Mouse (Mus musculus) hindbrain, embryonic 16.5 days (tissue): ENCODE data around the gene Spata31d1a. TPM values are rescaled to one million over a fixed set of nuclear protein-coding genes. Genes with fewer than 3 reads are reported as not detected.
A peak's percentile ranks its signal among the peaks of the same experiment; 100 is the strongest.

ENCODE experiments used
- ATAC-seq: fragments of 200-750 bp; cut with Nextera tagmentation; 2 replicates; pipeline ENCODE4 v1.8.0; 2017; ENCODE audit warnings: moderate TSS enrichment, moderate library complexity
- H3K27ac ChIP-seq: fragments of 300-500 bp; sonication (generic); 2 replicates; pipeline ENCODE4 v1.5.1; 2014; ENCODE audit warnings: low read depth, mild to moderate bottlenecking, control low read depth, low read length, moderate library complexity
- H3K27me3 ChIP-seq: fragments of 300-500 bp; sonication (generic); replicated peaks from 2 replicates; pipeline ENCODE4 v1.6.1; 2014; ENCODE audit warnings: low read length; ENCODE audit not compliant: control insufficient read depth, insufficient read depth
- H3K36me3 ChIP-seq: fragments of 300-500 bp; sonication (generic); 2 replicates; pipeline ENCODE4 v1.6.1; 2014; ENCODE audit warnings: mild to moderate bottlenecking, low read length, moderate library complexity, mixed read lengths; ENCODE audit not compliant: control insufficient read depth, insufficient read depth
- H3K4me1 ChIP-seq: fragments of 300-500 bp; sonication (generic); 2 replicates; pipeline ENCODE4 v1.6.1; 2014; ENCODE audit warnings: low read depth, low read length; ENCODE audit not compliant: control insufficient read depth, insufficient read depth
- H3K4me2 ChIP-seq: fragments of 300-500 bp; sonication (generic); 2 replicates; pipeline ENCODE4 v1.6.1; 2014; ENCODE audit warnings: mild to moderate bottlenecking, low read length, control low read depth, moderate library complexity
- H3K4me3 ChIP-seq: fragments of 300-500 bp; sonication (generic); 2 replicates; pipeline ENCODE4 v1.5.1; 2014; ENCODE audit warnings: mild to moderate bottlenecking, low read length, control low read depth, moderate library complexity
- H3K9ac ChIP-seq: fragments of 300-500 bp; sonication (generic); 2 replicates; pipeline ENCODE4 v1.6.1; 2014; ENCODE audit warnings: low read depth, mild to moderate bottlenecking, control low read depth, low read length, moderate library complexity
- H3K9me3 ChIP-seq: fragments of 300-500 bp; sonication (generic); 2 replicates; pipeline ENCODE4 v1.6.1; 2014; ENCODE audit warnings: mild to moderate bottlenecking, low read length, moderate library complexity; ENCODE audit not compliant: control insufficient read depth
- WGBS: fragments of 180-500 bp; shearing (Covaris S2); extraction: QIAGEN DNeasy Blood & Tissue Kit; methylation state at CpG from one replicate; pipeline ENCODE4 v1.1.7; 2014; 5-methylcytosine and 5-hydroxymethylcytosine counted together
- polyA plus RNA-seq: library from polyadenylated mRNA; unstranded; fragments of >200 nt; fragmentation: Nextera tagmentation; extraction: Ambion mirVana; gene quantifications from 2 replicates; pipeline ENCODE4 v1.2.1, GENCODE M21; 2015

Spata31d1a gene
- polyA plus RNA-seq, 1 experiment from 2014 or later = not detected

- Histone ChIP-seq H3K4me1 (no peaks in the 10 kb centered on the region), H3K9ac (no peak overlapping the region), H3K4me3 (no peak overlapping the region), H3K27ac (no peak overlapping the region), H3K27me3 (no peaks in the 10 kb centered on the region), H3K36me3 (no peaks in the 10 kb centered on the region), H3K4me2 (no peak overlapping the region), H3K9me3 (no peaks in the 10 kb centered on the region)
- ATAC-seq = no peak
- 97% methylated on average over 12 of the region's 12 CpGs for WGBS
Observed at GRCm38 (mm10) chr13:59661966-59662365, 48.2 kb downstream of the Spata31d1a start.

DNA sequence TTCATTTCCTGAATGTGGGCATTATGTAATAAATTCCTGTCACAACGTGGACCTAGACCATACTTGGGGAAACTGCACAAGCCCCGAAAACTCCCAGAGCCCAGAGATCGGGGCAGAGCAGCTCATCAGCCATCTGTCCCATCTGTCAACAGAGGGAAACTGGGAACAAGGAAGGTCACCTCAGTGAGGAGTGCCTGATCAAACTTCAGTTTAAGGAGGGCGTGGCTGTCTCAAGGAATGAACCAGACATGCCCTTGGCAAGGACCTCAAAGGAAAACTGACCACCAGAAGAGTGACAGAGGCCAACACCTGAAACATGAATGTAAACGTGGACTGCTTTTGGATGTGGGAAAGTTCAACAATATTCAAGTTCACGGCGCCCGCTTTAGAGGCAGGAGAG is 48.7 kb downstream of the Spata31d1a start:
- H3K9me3 ChIP-seq = no peaks in the 10 kb centered on the region
- no peak overlapping the region for H3K27ac ChIP-seq
- H3K4me3 ChIP-seq = no peak overlapping the region
- H3K27me3 ChIP-seq = no peaks in the 10 kb centered on the region
- H3K4me1 ChIP-seq = peaks cover 4% of the 10 kb centered on the region; the same call in 1 of the 2 replicates
- H3K9ac ChIP-seq = no peak overlapping the region
- no peaks in the 10 kb centered on the region for H3K36me3 ChIP-seq
- no peak for ATAC-seq
- WGBS = 89% methylated on average over 8 of the region's 8 CpGs
- no peak overlapping the region for H3K4me2 ChIP-seq

GRCm38 (mm10) chr13:59660371-59660770 is 49.8 kb downstream of the Spata31d1a start:
- no peak overlapping the region for H3K4me3 ChIP-seq
- no peaks in the 10 kb centered on the region for H3K9me3 ChIP-seq
- ATAC-seq = no peak
- H3K4me2 ChIP-seq = no peak overlapping the region
- H3K4me1 ChIP-seq = peaks cover 4% of the 10 kb centered on the region; the same call in 1 of the 2 replicates
- 95% methylated on average over 3 of the region's 3 CpGs for WGBS
- H3K9ac ChIP-seq = no peak overlapping the region
- H3K27ac ChIP-seq = no peak overlapping the region
- H3K36me3 ChIP-seq = no peaks in the 10 kb centered on the region
- no peaks in the 10 kb centered on the region for H3K27me3 ChIP-seq

GRCm38 (mm10) chr13:59657781-59658180 is 52.3 kb downstream of the Spata31d1a start:
- WGBS = 71% methylated on average over 5 of the region's 5 CpGs
- Histone ChIP-seq H3K9me3 (no peaks in the 10 kb centered on the region), H3K4me2 (no peak overlapping the region), H3K27ac (no peak overlapping the region), H3K36me3 (no peaks in the 10 kb centered on the region), H3K27me3 (no peaks in the 10 kb centered on the region), H3K4me3 (no peak overlapping the region), H3K4me1 (peaks cover 9% of the 10 kb centered on the region), H3K9ac (no peak overlapping the region)
- no peak for ATAC-seq

GRCm38 (mm10) chr13:59656975-59657388 is 53.1 kb downstream of the Spata31d1a start:
- peak; percentile 31; the same call in 1 of the 2 replicates for ATAC-seq
- no peak overlapping the region for H3K4me3 ChIP-seq

DNA sequence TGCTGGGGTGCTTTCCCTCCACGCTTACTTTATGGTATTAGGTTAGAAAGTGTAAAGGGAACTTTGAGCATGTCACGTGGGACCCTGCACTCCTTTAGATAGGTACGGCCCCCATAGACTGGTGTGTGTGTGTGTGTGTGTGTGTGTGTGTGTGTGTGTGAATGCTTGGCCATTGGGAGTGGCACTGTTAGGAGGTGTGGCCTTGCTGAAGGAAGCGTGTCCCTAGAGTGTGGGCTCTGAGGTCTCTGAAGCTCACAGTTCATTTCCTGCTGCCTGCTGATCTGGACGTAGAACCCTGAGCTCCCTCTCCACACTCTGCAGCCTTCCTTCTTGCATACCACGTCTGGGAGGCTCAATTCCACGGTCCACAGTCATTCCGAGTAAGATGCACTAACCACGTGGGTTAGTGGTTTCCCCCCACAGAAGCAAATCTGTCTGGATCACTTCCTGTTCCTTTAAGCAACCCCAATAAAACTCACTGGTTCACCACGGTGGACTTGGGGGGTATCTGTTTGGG is 53.8 kb downstream of the Spata31d1a start:
- no peaks in the 10 kb centered on the region for H3K27me3 ChIP-seq
- H3K9me3 ChIP-seq = no peaks in the 10 kb centered on the region
- no peak overlapping the region for H3K4me2 ChIP-seq
- ATAC-seq = 0 out of 2 replicates have a peak, but pooled peaks have one; percentile 16
- H3K36me3 ChIP-seq = no peaks in the 10 kb centered on the region
- no peak overlapping the region for H3K4me3 ChIP-seq
- WGBS = 48% methylated on average over 10 of the region's 10 CpGs
- no peak overlapping the region for H3K9ac ChIP-seq
- H3K4me1 ChIP-seq = peaks cover 14% of the 10 kb centered on the region
- H3K27ac ChIP-seq = no peak overlapping the region

More at GRCm38 (mm10) chr13:59656975-59657388, 53.1 kb downstream of the Spata31d1a start:
- Histone ChIP-seq H3K4me1 (peaks cover 14% of the 10 kb centered on the region), H3K27me3 (no peaks in the 10 kb centered on the region), H3K4me2 (no peak overlapping the region), H3K36me3 (no peaks in the 10 kb centered on the region), H3K9me3 (no peaks in the 10 kb centered on the region), H3K9ac (no peak overlapping the region), H3K27ac (peak overlapping the region; percentile 20; the same call in 1 of the 2 replicates)
- WGBS = 10% methylated on average over 4 of the region's 4 CpGs

DNA sequence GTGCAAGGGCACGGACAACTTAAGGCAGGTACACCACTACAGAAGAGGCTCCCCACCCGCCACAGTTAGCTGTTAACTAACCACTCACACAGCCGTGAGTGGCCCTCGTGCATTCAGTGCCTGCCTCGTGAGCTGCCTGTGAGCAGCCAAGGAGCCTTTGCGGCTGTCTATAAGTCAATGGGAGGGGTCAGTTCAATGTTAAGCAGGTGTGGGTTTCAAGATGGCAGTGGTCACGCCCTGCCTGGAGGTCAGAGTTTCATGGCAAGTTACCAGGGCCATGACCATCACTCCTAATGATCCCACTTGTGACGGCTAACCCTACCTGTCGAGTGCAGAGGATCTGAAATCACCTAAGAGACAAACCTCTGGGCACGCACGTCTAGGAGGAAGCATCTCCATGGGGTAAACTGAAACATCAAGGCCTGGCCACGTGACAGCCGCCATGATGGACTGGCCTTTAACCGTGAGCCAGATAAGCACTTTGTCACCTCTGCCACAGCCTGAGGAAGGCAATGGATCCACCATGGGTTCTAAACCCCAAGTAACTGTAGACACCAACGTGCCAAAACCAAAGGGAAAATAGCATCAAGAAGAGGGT is 54.3 kb downstream of the Spata31d1a start:
- Histone ChIP-seq H3K9me3 (no peaks in the 10 kb centered on the region), H3K4me3 (no peak overlapping the region), H3K27me3 (no peaks in the 10 kb centered on the region), H3K9ac (no peak overlapping the region), H3K27ac (no peak overlapping the region), H3K4me2 (no peak overlapping the region), H3K4me1 (peaks cover 14% of the 10 kb centered on the region), H3K36me3 (no peaks in the 10 kb centered on the region)
- WGBS = 93% methylated on average over 15 of the region's 15 CpGs
- no peak for ATAC-seq

- ATAC-seq = no peak
- H3K36me3 ChIP-seq = no peaks in the 10 kb centered on the region
- H3K9me3 ChIP-seq = no peaks in the 10 kb centered on the region
- H3K27me3 ChIP-seq = no peaks in the 10 kb centered on the region
- WGBS = 94% methylated on average over 5 of the region's 5 CpGs
- H3K4me3 ChIP-seq = no peak overlapping the region
- H3K4me2 ChIP-seq = no peak overlapping the region
- no peak overlapping the region for H3K27ac ChIP-seq
- no peak overlapping the region for H3K9ac ChIP-seq
- H3K4me1 ChIP-seq = peaks cover 14% of the 10 kb centered on the region
Observed at GRCm38 (mm10) chr13:59654465-59654864, 55.7 kb downstream of the Spata31d1a start.

- no peak overlapping the region for H3K9ac ChIP-seq
- no peaks in the 10 kb centered on the region for H3K27me3 ChIP-seq
- no peak overlapping the region; the same call in 1 of the 2 replicates for H3K27ac ChIP-seq
- ATAC-seq = no peak
- H3K4me1 ChIP-seq = peaks cover 14% of the 10 kb centered on the region
- H3K36me3 ChIP-seq = no peaks in the 10 kb centered on the region
- no peak overlapping the region for H3K4me2 ChIP-seq
- H3K4me3 ChIP-seq = no peak overlapping the region
- WGBS = 52% methylated on average over 3 of the region's 3 CpGs
- H3K9me3 ChIP-seq = no peaks in the 10 kb centered on the region
Observed at GRCm38 (mm10) chr13:59653136-59653535, 57.0 kb downstream of the Spata31d1a start.
